Mouse (Mus musculus): ENCODE results near the gene Rps29. TPM values are rescaled to one million over a fixed set of nuclear protein-coding genes. Genes with fewer than 3 reads are reported as not detected.

The Rps29 gene
- polyA plus RNA-seq (2017; shearing (Covaris generic)) = 2,126 TPM

GRCm38 (mm10) chr12:69158765-69159577 lies at the start of gene Rps29:
Rps29 (minus strand) TSS chr12:69159186.

GRCm38 (mm10) chr12:69204052-69204833 lies 45.3 kb upstream of the Rps29 start, which contains the start of gene Gm49384:
Gm49384 (minus strand) TSS chr12:69204267.

DNA sequence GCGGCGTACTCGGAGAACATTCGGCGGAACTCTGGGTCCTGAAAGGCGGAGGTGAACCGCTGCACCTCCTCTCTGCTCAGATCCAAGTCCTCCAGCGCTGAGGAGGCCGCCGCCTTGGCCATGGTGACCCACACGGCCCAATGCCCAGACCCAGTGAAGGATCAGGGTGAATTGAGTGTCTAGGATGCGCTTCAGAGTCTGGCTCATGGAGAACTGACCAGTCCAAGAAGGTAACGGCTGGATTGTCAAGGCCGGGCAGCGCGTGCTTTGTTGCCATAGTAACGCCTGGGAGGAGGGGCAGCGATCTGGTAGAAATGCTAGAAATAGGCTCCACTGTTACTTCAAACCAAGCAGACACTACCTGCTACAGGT lies 39.2 kb upstream of the Rps29 start, which contains the start of gene Dnaaf2:
Gene Dnaaf2 (minus strand): TSS at position 266 of the 372 bp plus-strand sequence.

GRCm38 (mm10) chr12:69196444-69197377 lies 37.7 kb upstream of the Rps29 start, which contains the start of gene Gm49383:
Gm49383 (minus strand) TSS chr12:69197104.

DNA sequence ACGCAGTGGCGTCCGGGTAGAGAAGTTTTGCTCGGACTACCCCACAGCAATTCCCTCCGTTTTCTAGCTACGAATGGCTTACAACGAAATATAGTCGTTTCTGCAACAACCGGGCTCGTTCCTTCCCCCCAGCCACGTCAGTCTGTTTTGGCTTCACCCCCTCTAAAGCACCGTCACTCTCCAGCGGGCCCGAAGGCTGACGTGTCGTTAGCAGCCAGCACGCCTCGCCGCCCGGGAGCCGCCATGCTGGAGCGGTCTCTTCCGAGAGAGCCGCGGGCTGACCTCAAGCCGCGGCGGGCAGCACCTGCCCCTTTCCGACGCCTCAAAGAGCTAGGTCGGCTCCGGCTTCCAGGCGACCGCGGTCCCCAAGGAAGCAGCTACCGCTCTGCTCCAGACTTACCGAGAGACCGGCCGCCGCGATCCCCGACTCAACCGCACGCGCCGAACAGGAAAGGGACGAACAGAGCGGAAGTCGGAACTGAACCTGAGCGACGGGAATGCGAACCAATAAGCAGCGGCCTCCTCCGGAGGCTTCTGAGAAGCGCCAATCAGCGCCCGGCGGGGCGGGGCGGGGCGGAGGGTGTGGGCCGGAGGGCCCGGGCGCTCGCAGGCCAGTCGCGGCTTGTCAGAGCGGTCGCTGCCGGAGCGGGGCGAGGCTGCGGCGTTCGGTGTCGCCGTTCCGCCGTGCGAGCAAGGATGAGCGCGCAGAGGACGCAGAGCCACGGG lies 24.8 kb upstream of the Rps29 start, which contains the start of the genes Rpl36al and Mgat2:
Gene Rpl36al (minus strand): TSS at position 501 of the 726 bp plus-strand sequence.
Gene Mgat2 (plus strand): TSS at position 575 of the 726 bp plus-strand sequence.

GRCm38 (mm10) chr12:69168461-69169106 lies 9.6 kb upstream of the Rps29 start, which contains the start of gene Lrr1:
Lrr1 (plus strand) TSS chr12:69168814.

Other genes with a start within 250 kb of the Rps29 start
- 0.25 TPM for gene Lrr1, start 9.6 kb upstream of the Rps29 start, polyA plus RNA-seq (2017; shearing (Covaris generic))
- 313 TPM for gene Rpl36al, start 24.9 kb upstream of the Rps29 start, polyA plus RNA-seq (2017; shearing (Covaris generic))
- gene Mgat2, start 25.0 kb upstream of the Rps29 start, polyA plus RNA-seq (2017; shearing (Covaris generic)) = 45.8 TPM
- 5.0 TPM for gene Gm49383, start 37.9 kb upstream of the Rps29 start, polyA plus RNA-seq (2017; shearing (Covaris generic))
- 3.9 TPM for gene Dnaaf2, start 39.2 kb upstream of the Rps29 start, polyA plus RNA-seq (2017; shearing (Covaris generic))
- 3.0 TPM for gene Gm49384, start 45.1 kb upstream of the Rps29 start, polyA plus RNA-seq (2017; shearing (Covaris generic))
- 4.0 TPM for gene Pole2, start 69.0 kb upstream of the Rps29 start, polyA plus RNA-seq (2017; shearing (Covaris generic))
- 17.8 TPM for gene Klhdc1, start 82.0 kb upstream of the Rps29 start, polyA plus RNA-seq (2017; shearing (Covaris generic))
- 25.7 TPM for gene Klhdc2, start 137.5 kb upstream of the Rps29 start, polyA plus RNA-seq (2017; shearing (Covaris generic))
- 141 TPM for gene Nemf, start 198.0 kb upstream of the Rps29 start, polyA plus RNA-seq (2017; shearing (Covaris generic))
- gene Arf6, start 213.0 kb upstream of the Rps29 start, polyA plus RNA-seq (2017; shearing (Covaris generic)) = 365 TPM
- 5.3 TPM for gene Gm9887, start 213.3 kb upstream of the Rps29 start, polyA plus RNA-seq (2017; shearing (Covaris generic))